Comparison of ENCODE assay signal across 7 mouse cellular contexts in the genomic region with DNA sequence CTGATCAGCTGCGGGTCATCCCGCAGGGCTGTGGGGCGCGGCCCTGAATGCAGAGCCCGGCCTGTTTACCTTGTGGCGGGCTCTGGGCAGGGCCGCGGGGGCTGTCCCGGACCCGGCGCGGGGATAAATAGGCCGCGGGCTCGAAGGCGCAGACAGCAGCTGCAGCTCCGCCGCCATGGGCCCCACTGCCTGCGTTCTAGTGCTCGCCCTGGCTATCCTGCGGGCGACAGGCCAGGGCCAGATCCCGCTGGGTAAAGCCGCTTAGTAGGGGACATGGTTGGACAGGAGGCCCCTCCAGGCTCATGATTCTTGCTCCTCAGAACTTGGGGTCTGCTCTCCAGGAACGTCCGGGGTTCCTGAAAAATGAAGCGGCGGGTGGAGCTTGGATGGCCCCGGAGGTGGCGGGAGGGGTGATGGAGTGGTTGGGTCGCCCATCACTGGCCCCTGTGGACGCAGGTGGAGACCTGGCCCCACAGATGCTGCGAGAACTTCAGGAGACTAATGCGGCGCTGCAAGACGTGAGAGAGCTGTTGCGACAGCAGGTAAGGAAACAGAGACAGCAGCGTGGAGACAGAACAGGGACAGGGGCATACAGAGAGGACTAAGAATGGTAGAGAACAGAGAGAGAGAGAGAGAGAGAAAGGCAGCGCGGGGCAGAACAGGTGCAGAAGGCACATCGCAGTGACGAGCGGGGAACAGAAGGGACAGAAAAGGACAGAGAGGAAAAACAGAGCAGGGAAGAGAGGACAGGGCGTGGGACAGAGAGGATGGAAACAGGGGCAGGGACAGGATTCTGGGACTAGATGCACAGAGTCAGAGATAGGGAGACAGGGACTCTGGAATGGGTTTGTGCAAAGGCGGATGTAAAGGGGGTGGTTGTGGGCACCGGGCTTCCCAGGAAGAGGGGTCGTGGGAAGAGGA. TPM values are rescaled to one million over a fixed set of nuclear protein-coding genes. Genes with fewer than 3 reads are reported as not detected.
DNase-seq lines count a peak whose midpoint lies in the region; ATAC-seq and TF ChIP-seq lines count a peak whose summit lies in the region.

Gene Comp (plus strand): TSS at position 162 of the 921 bp plus-strand sequence.

- no peak for DNase-seq in liver, adult 2 months (ENCODE audit: extremely low read depth, low read depth, low spot score)
- no peak for DNase-seq in liver
- DNase-seq in embryonic facial prominence, embryonic 11.5 days (ENCODE audit: low spot score), result no peak
- DNase-seq in Muller cell, postnatal 12 days (ENCODE audit: inconsistent ontology term), result no peak
- no peak for DNase-seq in layer of hippocampus, adult 9-11 months

- H3K36me3 ChIP-seq in liver, adult 2 months (ENCODE audit: control insufficient read depth, insufficient read depth, low read length), result no peaks in the 10 kb centered on the region
- no peaks in the 10 kb centered on the region for H3K36me3 ChIP-seq in embryonic facial prominence, embryonic 11.5 days (replicated peaks; ENCODE audit: control insufficient read depth, insufficient read depth, low read depth, low read length)
- no peaks in the 10 kb centered on the region for H3K36me3 ChIP-seq in intestine, embryonic 15.5 days
- no peaks in the 10 kb centered on the region for H3K36me3 ChIP-seq in neural tube, embryonic 14.5 days (ENCODE audit: control insufficient read depth, insufficient read depth, low read length)

- H3K4me3 ChIP-seq in liver, adult 2 months (ENCODE audit: insufficient read depth, low read depth, low read length), result peak within 1 kb of the TSS; percentile 43; the same call in 1 of the 2 replicates
- H3K4me3 ChIP-seq in embryonic facial prominence, embryonic 11.5 days (ENCODE audit: low read depth, low read length), result peak within 1 kb of the TSS; percentile 30
- H3K4me3 ChIP-seq in intestine, embryonic 15.5 days (replicated peaks), result peak within 1 kb of the TSS; percentile 42
- H3K4me3 ChIP-seq in neural tube, embryonic 14.5 days (ENCODE audit: low read depth, low read length), result peak within 1 kb of the TSS; percentile 21; the same call in 1 of the 2 replicates

- no peak for TF ChIP-seq POLR2A in liver, adult 2 months (IDR thresholded peaks at IDR 0.05; ENCODE audit: extremely low read depth, insufficient read depth, low read length)

- peaks cover 34% of the 10 kb centered on the region for H3K27me3 ChIP-seq in liver, adult 2 months (ENCODE audit: control insufficient read depth, insufficient read depth, low read length)
- peaks cover 60% of the 10 kb centered on the region for H3K27me3 ChIP-seq in embryonic facial prominence, embryonic 11.5 days (ENCODE audit: control insufficient read depth, insufficient read depth, low read length)
- peaks cover 71% of the 10 kb centered on the region for H3K27me3 ChIP-seq in intestine, embryonic 15.5 days (replicated peaks)
- peaks cover 70% of the 10 kb centered on the region for H3K27me3 ChIP-seq in neural tube, embryonic 14.5 days (ENCODE audit: control insufficient read depth, insufficient read depth, low read length)

- H3K4me1 ChIP-seq in liver, adult 2 months (ENCODE audit: control insufficient read depth, insufficient read depth, low read length), result no peaks in the 10 kb centered on the region
- peaks cover 6% of the 10 kb centered on the region for H3K4me1 ChIP-seq in embryonic facial prominence, embryonic 11.5 days (ENCODE audit: control insufficient read depth, insufficient read depth, low read length)
- peaks cover 34% of the 10 kb centered on the region for H3K4me1 ChIP-seq in intestine, embryonic 15.5 days (replicated peaks)
- H3K4me1 ChIP-seq in neural tube, embryonic 14.5 days (ENCODE audit: control insufficient read depth, insufficient read depth, low read length), result peaks cover 10% of the 10 kb centered on the region; the same call in 1 of the 2 replicates

- 13% methylated on average over 47 of the region's 47 CpGs for WGBS in liver, adult 2 months
- 3% methylated on average over 47 of the region's 47 CpGs for WGBS in embryonic facial prominence, embryonic 11.5 days
- WGBS in intestine, embryonic 15.5 days, result 3% methylated on average over 47 of the region's 47 CpGs
- 2% methylated on average over 47 of the region's 47 CpGs for WGBS in neural tube, embryonic 14.5 days

- no peak within 1 kb of the TSS for H3K27ac ChIP-seq in liver, adult 2 months (replicated peaks; ENCODE audit: insufficient read depth, low read depth, low read length)
- no peak within 1 kb of the TSS for H3K27ac ChIP-seq in embryonic facial prominence, embryonic 11.5 days (replicated peaks; ENCODE audit: low read depth, low read length)
- no peak within 1 kb of the TSS for H3K27ac ChIP-seq in intestine, embryonic 15.5 days
- H3K27ac ChIP-seq in neural tube, embryonic 14.5 days (ENCODE audit: low read depth, low read length), result no peak within 1 kb of the TSS

- ATAC-seq in embryonic facial prominence, embryonic 11.5 days (replicated peaks; ENCODE audit: insufficient number of reproducible peaks, low FRiP score, low TSS enrichment, low read depth), result no peak; the same call in 1 of the 2 replicates
- no peak for ATAC-seq in intestine, embryonic 15.5 days
- ATAC-seq in neural tube, embryonic 14.5 days (ENCODE audit: low read depth), result no peak

- H3K9ac ChIP-seq in liver, adult 2 months (ENCODE audit: low read depth, low read length), result no peak within 1 kb of the TSS
- H3K9ac ChIP-seq in embryonic facial prominence, embryonic 11.5 days (replicated peaks; ENCODE audit: low read length), result no peak within 1 kb of the TSS; the same call in 1 of the 2 replicates
- peak within 1 kb of the TSS; percentile 26; the same call in 1 of the 2 replicates for H3K9ac ChIP-seq in intestine, embryonic 15.5 days
- no peak within 1 kb of the TSS; the same call in 1 of the 2 replicates for H3K9ac ChIP-seq in neural tube, embryonic 14.5 days (replicated peaks; ENCODE audit: low read depth, low read length)

- H3K4me2 ChIP-seq in embryonic facial prominence, embryonic 11.5 days (ENCODE audit: low read depth, low read length), result peak within 1 kb of the TSS; percentile 47
- peak within 1 kb of the TSS; percentile 81 for H3K4me2 ChIP-seq in intestine, embryonic 15.5 days (replicated peaks)
- H3K4me2 ChIP-seq in neural tube, embryonic 14.5 days (ENCODE audit: low read depth, low read length), result peak within 1 kb of the TSS; percentile 21; the same call in 1 of the 2 replicates

- no peak for TF ChIP-seq CTCF in liver, adult 2 months (IDR thresholded peaks at IDR 0.05; ENCODE audit: low read depth, low read length)

- H3K79me2 ChIP-seq in liver, adult 2 months (ENCODE audit: control insufficient read depth, insufficient read depth, low read length), result no peaks in the 10 kb centered on the region

- no peaks in the 10 kb centered on the region for H3K9me3 ChIP-seq in embryonic facial prominence, embryonic 11.5 days (replicated peaks; ENCODE audit: control insufficient read depth, low read length)
- H3K9me3 ChIP-seq in intestine, embryonic 15.5 days, result no peaks in the 10 kb centered on the region
- no peaks in the 10 kb centered on the region for H3K9me3 ChIP-seq in neural tube, embryonic 14.5 days (ENCODE audit: control insufficient read depth, low read length)

RNA-seq across cellular contexts. Expression of gene Comp, which starts in this region (rescaled TPM):
- not detected in 2 replicates for total RNA-seq in liver, adult 2 months (2014; rRNA removed)
- 0.24 TPM in 1 of 2 replicates, not detected in the other for polyA plus RNA-seq in liver, adult 2 months (2012; rRNA removed)
- polyA plus RNA-seq in embryonic facial prominence, embryonic 11.5 days (2014; fragmentation: Nextera tagmentation; extraction: Ambion mirVana), result 0.17 TPM in 1 of 2 replicates, not detected in the other
- 0.39 and 0.82 TPM in 2 replicates for polyA plus RNA-seq in intestine, embryonic 15.5 days (2015; fragmentation: Nextera tagmentation; extraction: Ambion mirVana)
- polyA plus RNA-seq in neural tube, embryonic 14.5 days (2014; fragmentation: Nextera tagmentation; extraction: Ambion mirVana), result 0.20 and 0.41 TPM in 2 replicates

Comparison
In these comparisons a context has a peak if more than half of its experiments do, and no peak if none do; other contexts are left out.
1. H3K4me2 ChIP-seq: peak in every context shown above with its lines; median percentile 81 in intestine, embryonic 15.5 days; 47 in embryonic facial prominence, embryonic 11.5 days; 21 in neural tube, embryonic 14.5 days.